Mouse (Mus musculus): ENCODE results near the gene Hhipl1. TPM values are rescaled to one million over a fixed set of nuclear protein-coding genes. Genes with fewer than 3 reads are reported as not detected.
A peak's percentile ranks its signal among the peaks of the same experiment; 100 is the strongest.

Hhipl1 gene
- polyA plus RNA-seq, 1 experiment from 2014 or later: not detected

- H3K27me3 ChIP-seq: peaks cover 35% of the 10 kb centered on the region
- no peak for ATAC-seq (ENCODE audit: low read depth)
- no peak overlapping the region for H3K4me2 ChIP-seq
- 61% methylated on average over 8 of the region's 8 CpGs for WGBS (ENCODE audit: insufficient replicate concordance)
- H3K4me3 ChIP-seq (replicated peaks): no peak overlapping the region
- no peaks in the 10 kb centered on the region for H3K36me3 ChIP-seq
- no peak overlapping the region for H3K27ac ChIP-seq
- no peak for DNase-seq
- no peaks in the 10 kb centered on the region for H3K4me1 ChIP-seq (replicated peaks)
- no peaks in the 10 kb centered on the region for H3K9me3 ChIP-seq (replicated peaks)
- no peak overlapping the region for H3K9ac ChIP-seq
These were observed 42.1 kb downstream of the Hhipl1 start for GRCm38 (mm10) chr12:108348151-108348550.

DNA sequence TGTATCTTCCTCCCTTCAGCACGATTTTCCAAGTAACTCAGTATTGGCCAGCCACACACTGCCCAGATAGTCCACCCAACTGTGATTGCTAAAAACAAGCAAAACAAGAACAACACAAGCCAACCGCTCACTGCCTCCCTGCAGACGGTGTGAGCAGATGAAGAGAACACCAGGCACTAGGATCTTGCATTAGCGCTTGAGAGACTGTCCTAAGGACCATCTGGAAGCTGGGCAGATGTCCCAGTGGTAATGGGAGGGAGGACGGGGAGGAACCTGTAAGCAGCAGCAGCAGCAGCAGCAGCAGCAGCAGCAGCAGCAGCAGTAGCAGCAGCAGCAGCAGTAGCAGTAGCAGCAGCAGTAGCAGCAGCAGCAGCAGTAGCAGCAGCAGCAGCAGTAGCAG lies 43.0 kb downstream of the Hhipl1 start:
- DNase-seq: no peak
- 48% methylated on average over 5 of the region's 5 CpGs for WGBS (ENCODE audit: insufficient replicate concordance)

GRCm38 (mm10) chr12:108350931-108351330 lies 44.9 kb downstream of the Hhipl1 start:
- WGBS (ENCODE audit: insufficient replicate concordance): 69% methylated on average over 10 of the region's 10 CpGs
- Histone ChIP-seq H3K4me3 (replicated peaks) (no peak overlapping the region), H3K4me1 (replicated peaks) (no peaks in the 10 kb centered on the region), H3K27ac (no peak overlapping the region), H3K9ac (no peak overlapping the region), H3K9me3 (replicated peaks) (peaks cover 3% of the 10 kb centered on the region; the same call in 1 of the 2 replicates), H3K4me2 (no peak overlapping the region), H3K27me3 (peaks cover 50% of the 10 kb centered on the region), H3K36me3 (no peaks in the 10 kb centered on the region)
- DNase-seq (no peak), ATAC-seq (ENCODE audit: low read depth) (no peak)

More for the DNA sequence above, 43.0 kb downstream of the Hhipl1 start:
- no peaks in the 10 kb centered on the region for H3K9me3 ChIP-seq (replicated peaks)
- no peak overlapping the region for H3K9ac ChIP-seq
- H3K36me3 ChIP-seq: no peaks in the 10 kb centered on the region
- no peak overlapping the region for H3K4me3 ChIP-seq (replicated peaks)
- no peaks in the 10 kb centered on the region for H3K4me1 ChIP-seq (replicated peaks)
- H3K4me2 ChIP-seq: no peak overlapping the region
- H3K27me3 ChIP-seq: peaks cover 44% of the 10 kb centered on the region
- ATAC-seq (ENCODE audit: low read depth): no peak
- H3K27ac ChIP-seq: no peak overlapping the region

DNA sequence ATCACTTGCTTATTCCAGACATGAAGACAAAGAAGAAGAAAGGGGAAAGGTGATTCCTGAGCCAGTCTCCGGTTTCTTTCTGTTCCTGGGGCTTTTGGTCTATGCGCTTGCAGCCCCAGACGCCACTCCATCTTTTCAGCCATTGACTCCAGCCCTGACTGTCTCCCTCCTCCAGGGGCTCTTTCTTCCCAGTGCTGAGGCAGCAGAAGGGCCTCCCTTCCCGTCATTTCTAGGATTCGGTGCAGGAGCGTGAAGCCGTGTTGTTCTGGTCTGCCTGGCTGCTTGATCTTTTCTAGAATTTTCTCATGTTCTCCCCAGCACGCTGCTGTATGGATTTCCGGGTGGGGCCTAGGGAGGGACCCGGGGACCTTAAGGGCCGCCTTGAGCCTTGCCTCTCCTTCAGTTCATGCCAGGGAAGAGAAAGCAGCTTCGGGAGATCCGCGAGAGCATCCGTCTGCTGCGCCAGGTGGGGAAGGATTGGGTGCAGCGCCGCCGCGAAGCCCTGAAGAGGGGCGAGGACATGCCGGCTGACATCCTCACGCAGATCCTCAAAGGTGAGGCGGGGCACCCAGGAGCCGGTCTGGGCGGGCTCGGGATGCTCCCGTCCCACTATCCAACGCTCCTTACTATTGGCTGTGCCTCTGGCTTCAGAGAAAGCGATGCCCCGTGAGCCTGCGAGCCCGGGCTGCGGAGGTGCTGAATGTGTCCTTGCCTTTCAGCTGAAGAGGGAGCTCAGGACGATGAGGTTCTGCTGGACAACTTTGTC lies 46.5 kb downstream of the Hhipl1 start:
- Histone ChIP-seq H3K4me1 (replicated peaks) (no peaks in the 10 kb centered on the region), H3K9me3 (replicated peaks) (peaks cover 4% of the 10 kb centered on the region; the same call in 1 of the 2 replicates), H3K4me3 (replicated peaks) (no peak overlapping the region), H3K4me2 (no peak overlapping the region), H3K36me3 (no peaks in the 10 kb centered on the region), H3K9ac (no peak overlapping the region), H3K27ac (no peak overlapping the region), H3K27me3 (peaks cover 50% of the 10 kb centered on the region)
- 8% methylated on average over 35 of the region's 35 CpGs for WGBS (ENCODE audit: insufficient replicate concordance)
- ATAC-seq (ENCODE audit: low read depth) (no peak), DNase-seq (no peak)

DNA sequence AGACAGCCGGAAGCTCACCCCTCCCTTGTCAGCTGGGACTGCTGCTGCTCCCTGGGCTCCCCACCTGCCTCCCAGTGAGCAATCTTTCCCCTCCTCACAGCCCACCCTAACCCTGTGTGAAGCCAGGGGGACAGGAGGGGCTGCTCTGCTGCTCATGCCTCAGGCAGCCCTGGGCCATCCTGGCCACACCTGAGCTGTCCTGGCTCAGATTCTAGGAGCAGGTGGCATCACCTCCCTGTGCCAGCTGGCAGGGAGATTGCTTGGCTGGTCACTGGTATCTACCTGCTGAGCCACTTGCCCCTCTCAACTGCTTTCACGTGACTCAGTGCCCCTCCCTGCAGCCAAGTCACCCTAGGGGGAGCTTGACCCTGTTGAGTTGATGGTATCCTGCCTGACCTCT lies 48.2 kb downstream of the Hhipl1 start:
- no peak overlapping the region for H3K27ac ChIP-seq
- DNase-seq (no peak), ATAC-seq (ENCODE audit: low read depth) (no peak)
- H3K4me3 ChIP-seq (replicated peaks): no peak overlapping the region
- H3K9me3 ChIP-seq (replicated peaks): peaks cover 4% of the 10 kb centered on the region; the same call in 1 of the 2 replicates
- H3K4me2 ChIP-seq: no peak overlapping the region
- 39% methylated on average over 2 of the region's 2 CpGs for WGBS (ENCODE audit: insufficient replicate concordance)
- no peak overlapping the region for H3K9ac ChIP-seq
- no peaks in the 10 kb centered on the region for H3K4me1 ChIP-seq (replicated peaks)
- H3K36me3 ChIP-seq: no peaks in the 10 kb centered on the region
- peaks cover 50% of the 10 kb centered on the region for H3K27me3 ChIP-seq

DNA sequence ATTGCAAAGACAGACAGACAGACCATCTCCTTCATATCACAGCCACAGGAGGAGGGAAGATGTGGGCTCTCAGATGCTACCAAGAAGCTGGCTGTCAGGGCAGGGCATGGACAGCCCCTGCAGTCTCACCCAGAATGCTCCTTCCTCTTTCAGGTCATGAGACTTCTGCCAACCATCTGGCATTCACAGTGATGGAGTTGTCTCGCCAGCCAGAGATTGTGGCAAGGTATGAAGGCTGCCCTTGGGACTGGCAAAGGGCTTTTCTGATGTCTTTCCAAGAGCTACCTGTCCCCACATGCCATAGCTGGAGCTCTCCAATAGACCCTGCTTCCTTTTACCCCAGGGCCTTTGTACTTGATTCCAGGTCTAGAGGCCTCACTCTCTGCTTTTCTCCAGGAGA lies 49.2 kb downstream of the Hhipl1 start:
- peaks cover 41% of the 10 kb centered on the region for H3K27me3 ChIP-seq
- no peak overlapping the region for H3K4me3 ChIP-seq (replicated peaks)
- H3K4me2 ChIP-seq: no peak overlapping the region
- ATAC-seq (ENCODE audit: low read depth): no peak
- 39% methylated on average over 1 of the region's 1 CpGs for WGBS (ENCODE audit: insufficient replicate concordance)
- no peaks in the 10 kb centered on the region for H3K4me1 ChIP-seq (replicated peaks)
- no peaks in the 10 kb centered on the region for H3K36me3 ChIP-seq
- no peak overlapping the region for H3K27ac ChIP-seq
- no peak overlapping the region for H3K9ac ChIP-seq
- no peak for DNase-seq
- H3K9me3 ChIP-seq (replicated peaks): peaks cover 4% of the 10 kb centered on the region; the same call in 1 of the 2 replicates

- DNase-seq: no peak
- H3K27me3 ChIP-seq: peaks cover 36% of the 10 kb centered on the region
These were observed 49.9 kb downstream of the Hhipl1 start for GRCm38 (mm10) chr12:108355986-108356385.

GRCm38 (mm10) chr12:108363796-108364195 lies 57.7 kb downstream of the Hhipl1 start:
- H3K9me3 ChIP-seq (replicated peaks): no peaks in the 10 kb centered on the region
- WGBS (ENCODE audit: insufficient replicate concordance): 5% methylated on average over 5 of the region's 5 CpGs
- DNase-seq (peak; percentile 28), ATAC-seq (ENCODE audit: low read depth) (0 out of 2 replicates have a peak, but pooled peaks have one; percentile 40)
- no peak overlapping the region for H3K27ac ChIP-seq
- H3K4me2 ChIP-seq: no peak overlapping the region
- no peaks in the 10 kb centered on the region for H3K4me1 ChIP-seq (replicated peaks)
- no peaks in the 10 kb centered on the region for H3K36me3 ChIP-seq
- no peaks in the 10 kb centered on the region for H3K27me3 ChIP-seq
- no peak overlapping the region for H3K9ac ChIP-seq
- no peak overlapping the region for H3K4me3 ChIP-seq (replicated peaks)

More at GRCm38 (mm10) chr12:108355986-108356385, 49.9 kb downstream of the Hhipl1 start:
- Histone ChIP-seq H3K9me3 (replicated peaks) (peaks cover 4% of the 10 kb centered on the region; the same call in 1 of the 2 replicates), H3K36me3 (no peaks in the 10 kb centered on the region), H3K4me1 (replicated peaks) (no peaks in the 10 kb centered on the region), H3K4me3 (replicated peaks) (no peak overlapping the region), H3K4me2 (no peak overlapping the region), H3K27ac (no peak overlapping the region), H3K9ac (no peak overlapping the region)
- ATAC-seq (ENCODE audit: low read depth): no peak

DNA sequence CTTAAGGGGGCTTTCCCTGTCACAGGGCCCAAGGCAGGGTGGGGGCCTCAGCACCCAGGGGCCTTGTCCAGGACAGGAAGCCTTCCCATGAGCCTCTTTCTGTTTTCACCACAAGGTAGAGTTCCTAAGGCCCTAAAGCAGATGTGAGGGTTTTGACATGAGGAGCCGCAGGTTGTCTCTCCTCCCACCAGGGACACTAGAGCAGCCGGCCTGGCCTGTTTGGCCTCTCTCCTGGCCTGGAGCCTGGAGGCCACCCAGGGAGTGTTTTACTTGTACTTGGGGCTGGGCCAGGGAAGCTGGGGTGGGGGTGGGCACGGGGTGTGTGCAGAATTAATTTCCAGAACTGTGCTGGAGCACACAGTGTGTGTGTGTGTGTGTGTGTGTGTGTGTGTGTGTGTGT lies 59.3 kb downstream of the Hhipl1 start:
- Histone ChIP-seq H3K27me3 (no peaks in the 10 kb centered on the region), H3K9ac (no peak overlapping the region), H3K4me3 (replicated peaks) (no peak overlapping the region), H3K36me3 (no peaks in the 10 kb centered on the region), H3K4me1 (replicated peaks) (0 out of 2 replicates have a peak, but pooled peaks cover 2% of the 10 kb centered on the region), H3K4me2 (no peak overlapping the region), H3K27ac (no peak overlapping the region), H3K9me3 (replicated peaks) (no peaks in the 10 kb centered on the region)
- no peak for ATAC-seq (ENCODE audit: low read depth)
- DNase-seq: no peak
- 50% methylated on average over 3 of the region's 3 CpGs for WGBS (ENCODE audit: insufficient replicate concordance)

- H3K36me3 ChIP-seq: no peaks in the 10 kb centered on the region
- H3K27me3 ChIP-seq: no peaks in the 10 kb centered on the region
- 42% methylated on average over 7 of the region's 7 CpGs for WGBS (ENCODE audit: insufficient replicate concordance)
- H3K9me3 ChIP-seq (replicated peaks): no peaks in the 10 kb centered on the region
- ATAC-seq (ENCODE audit: low read depth) (no peak), DNase-seq (no peak)
- H3K4me2 ChIP-seq: no peak overlapping the region
- no peak overlapping the region for H3K4me3 ChIP-seq (replicated peaks)
- H3K27ac ChIP-seq: no peak overlapping the region
- H3K9ac ChIP-seq: no peak overlapping the region
- peaks cover 5% of the 10 kb centered on the region for H3K4me1 ChIP-seq (replicated peaks)
These were observed 59.8 kb downstream of the Hhipl1 start for GRCm38 (mm10) chr12:108365868-108366267.

DNA sequence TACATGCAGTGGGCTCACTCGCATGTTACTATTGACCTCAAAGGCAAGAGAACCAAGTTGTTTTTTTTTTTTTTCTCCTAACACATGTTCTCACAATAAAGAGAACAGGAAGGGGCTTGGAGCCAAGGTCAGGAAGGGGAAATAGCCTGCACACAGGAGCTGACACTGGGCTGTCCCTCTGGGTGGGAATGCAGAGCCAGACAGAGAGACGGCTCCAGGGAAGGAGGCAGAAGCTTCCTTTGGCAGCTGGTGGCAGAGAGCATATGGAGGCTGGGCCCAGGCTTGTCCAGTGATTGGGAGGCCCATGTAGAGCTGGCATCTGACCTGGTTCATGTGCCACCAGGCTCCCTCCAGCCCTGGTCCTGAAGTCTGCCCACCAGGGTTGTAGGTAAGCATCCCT lies 61.8 kb downstream of the Hhipl1 start:
- Histone ChIP-seq H3K4me1 (replicated peaks) (peaks cover 12% of the 10 kb centered on the region), H3K4me3 (replicated peaks) (no peak overlapping the region), H3K9me3 (replicated peaks) (no peaks in the 10 kb centered on the region), H3K9ac (no peak overlapping the region), H3K27ac (no peak overlapping the region), H3K36me3 (no peaks in the 10 kb centered on the region), H3K27me3 (no peaks in the 10 kb centered on the region), H3K4me2 (no peak overlapping the region)
- ATAC-seq (ENCODE audit: low read depth): no peak
- DNase-seq: no peak
- WGBS (ENCODE audit: insufficient replicate concordance): 48% methylated on average over 2 of the region's 2 CpGs

GRCm38 (mm10) chr12:108368921-108369320 lies 62.9 kb downstream of the Hhipl1 start:
- no peaks in the 10 kb centered on the region for H3K27me3 ChIP-seq
- H3K9me3 ChIP-seq (replicated peaks): no peaks in the 10 kb centered on the region
- no peak overlapping the region for H3K4me2 ChIP-seq
- no peak overlapping the region for H3K4me3 ChIP-seq (replicated peaks)
- no peak for ATAC-seq (ENCODE audit: low read depth)
- H3K27ac ChIP-seq: no peak overlapping the region
- H3K4me1 ChIP-seq (replicated peaks): peaks cover 12% of the 10 kb centered on the region
- H3K9ac ChIP-seq: no peak overlapping the region
- 52% methylated on average over 5 of the region's 5 CpGs for WGBS (ENCODE audit: insufficient replicate concordance)
- no peaks in the 10 kb centered on the region for H3K36me3 ChIP-seq
- DNase-seq: no peak
